Mouse (Mus musculus): ENCODE measurements at regions not wholly inside any gene's neighbourhood (a gene's known extent, or its start where the extent isn't known, plus 50 kb on each side); places are given as distances from the start of the nearest gene placed in this dataset.

DNA sequence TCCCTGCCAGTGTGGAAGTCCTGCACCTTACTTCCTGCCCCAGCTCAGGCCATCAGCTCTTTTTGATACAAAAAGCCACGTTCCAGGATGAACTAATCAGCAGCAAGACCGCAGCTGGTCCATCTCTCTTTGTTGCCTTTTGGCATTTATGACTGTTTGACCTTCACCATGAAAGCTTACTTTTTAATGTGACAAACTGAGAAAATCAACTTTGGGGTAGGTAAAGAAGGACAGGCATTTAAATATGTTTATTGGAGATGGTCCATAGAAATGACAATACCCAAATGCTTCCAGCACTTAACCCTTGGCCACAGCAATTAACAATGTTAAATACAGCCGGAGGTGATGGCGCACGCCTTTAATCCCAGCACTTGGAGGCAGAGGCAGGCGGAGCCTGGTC is 3299.2 kb upstream of the Gm7489 start:
- TF ChIP-seq POLR2A (IDR thresholded peaks at IDR 0.05; ENCODE audit: insufficient read depth, low read length) (no peak), EP300 (IDR thresholded peaks at IDR 0.05; ENCODE audit: insufficient read depth, low read depth, low read length) (no peak)

Measured in ES-Bruce4 (cell line).